Mouse (Mus musculus) natural killer cell, adult 2 months (primary cell): Measurements from ENCODE around the gene Ppp1r9b.
A peak's percentile ranks its signal among the peaks of the same experiment; 100 is the strongest.
"Not testable (repeated sequence)": the region's sequence is repeated elsewhere in the genome, so short reads cannot be mapped to it uniquely, and the experiment has no call there.

Experiments
- DNase-seq, 2 experiments: peaks; one replicate each; pipeline ENCODE4 v3.0.0; 2022; ENCODE audit warnings: low spot score in 2 of 2

Ppp1r9b gene

DNA sequence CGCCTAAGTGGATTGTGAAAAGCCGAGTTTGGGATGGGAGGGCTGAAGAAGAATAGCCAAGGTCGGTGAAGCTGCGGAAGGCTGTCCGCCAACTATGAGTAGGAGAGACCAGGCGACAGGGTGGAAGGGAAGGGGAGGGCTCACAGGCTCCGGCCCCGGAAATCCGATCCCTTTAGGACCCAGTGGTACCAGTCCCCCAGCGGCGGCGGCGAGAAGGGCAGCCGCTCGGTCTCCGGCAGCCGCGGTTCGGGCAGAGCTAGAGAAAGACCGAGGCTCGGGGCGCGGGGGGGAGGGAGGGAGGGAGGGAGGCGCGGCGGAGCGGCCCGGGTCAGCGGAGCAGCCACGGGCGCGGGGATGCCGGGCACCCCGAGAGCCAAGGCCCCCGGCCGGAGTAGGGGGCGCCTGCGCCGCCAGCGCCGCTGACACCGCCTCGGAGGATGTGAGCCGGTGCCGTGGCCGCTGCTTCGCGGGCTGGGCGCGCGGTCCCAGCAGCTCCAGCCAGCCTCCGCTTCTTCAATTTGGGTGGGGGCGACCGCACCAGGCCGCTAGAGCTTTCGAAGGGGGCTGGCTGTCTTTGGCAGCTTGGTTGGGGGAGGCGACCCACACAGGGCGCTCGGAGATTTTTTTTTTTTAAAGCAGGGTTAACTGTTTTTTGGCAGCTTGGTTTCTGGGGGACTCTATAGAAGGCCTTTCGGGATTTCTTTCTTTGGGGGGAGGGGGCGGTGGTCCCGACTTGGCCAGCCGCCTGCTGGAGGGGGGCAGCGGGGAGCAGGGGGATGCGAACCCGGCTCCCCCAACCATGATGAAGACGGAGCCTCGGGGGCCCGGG, at the start of gene Ppp1r9b:
Ppp1r9b (plus strand) TSS at position 287 of the 829 bp plus-strand sequence.
- DNase-seq: peak; percentile 82 to 88

DNA sequence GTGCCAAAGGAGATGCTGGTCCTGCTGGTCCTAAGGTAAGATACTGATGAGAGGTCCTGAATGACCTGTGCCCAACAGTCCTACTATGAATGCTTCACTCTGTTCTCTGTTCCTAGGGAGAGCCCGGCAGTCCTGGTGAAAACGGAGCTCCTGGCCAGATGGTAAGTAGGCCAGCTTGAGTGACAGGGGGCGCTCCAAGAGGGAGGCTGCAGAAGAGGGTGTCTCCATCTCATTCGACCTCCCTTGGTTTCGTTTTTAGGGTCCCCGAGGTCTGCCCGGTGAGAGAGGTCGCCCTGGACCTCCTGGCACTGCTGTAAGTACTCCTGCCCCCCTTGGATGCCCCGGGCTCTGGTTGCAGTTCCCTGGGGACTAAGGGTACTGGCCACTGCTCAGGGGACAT, 49.7 kb upstream of the Ppp1r9b start:
- no peak for DNase-seq

DNA sequence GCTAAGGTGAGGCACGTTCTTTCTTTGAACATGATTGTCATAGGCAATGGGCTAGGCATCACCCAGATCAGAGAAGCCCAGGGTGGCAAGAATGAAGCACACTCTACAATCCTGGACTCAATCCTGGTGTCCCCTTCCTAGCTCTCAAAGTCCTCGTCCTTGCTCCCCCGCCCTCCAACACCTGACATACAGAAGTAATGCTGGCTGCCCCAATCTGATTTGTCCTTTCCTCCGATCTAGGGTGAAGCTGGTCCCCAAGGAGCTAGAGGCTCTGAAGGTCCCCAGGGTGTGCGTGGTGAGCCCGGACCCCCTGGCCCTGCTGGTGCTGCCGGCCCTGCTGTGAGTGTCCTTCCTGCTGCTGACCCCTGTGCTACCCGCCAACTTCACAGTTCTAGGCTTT, 49.1 kb upstream of the Ppp1r9b start:
- no peak for DNase-seq

DNA sequence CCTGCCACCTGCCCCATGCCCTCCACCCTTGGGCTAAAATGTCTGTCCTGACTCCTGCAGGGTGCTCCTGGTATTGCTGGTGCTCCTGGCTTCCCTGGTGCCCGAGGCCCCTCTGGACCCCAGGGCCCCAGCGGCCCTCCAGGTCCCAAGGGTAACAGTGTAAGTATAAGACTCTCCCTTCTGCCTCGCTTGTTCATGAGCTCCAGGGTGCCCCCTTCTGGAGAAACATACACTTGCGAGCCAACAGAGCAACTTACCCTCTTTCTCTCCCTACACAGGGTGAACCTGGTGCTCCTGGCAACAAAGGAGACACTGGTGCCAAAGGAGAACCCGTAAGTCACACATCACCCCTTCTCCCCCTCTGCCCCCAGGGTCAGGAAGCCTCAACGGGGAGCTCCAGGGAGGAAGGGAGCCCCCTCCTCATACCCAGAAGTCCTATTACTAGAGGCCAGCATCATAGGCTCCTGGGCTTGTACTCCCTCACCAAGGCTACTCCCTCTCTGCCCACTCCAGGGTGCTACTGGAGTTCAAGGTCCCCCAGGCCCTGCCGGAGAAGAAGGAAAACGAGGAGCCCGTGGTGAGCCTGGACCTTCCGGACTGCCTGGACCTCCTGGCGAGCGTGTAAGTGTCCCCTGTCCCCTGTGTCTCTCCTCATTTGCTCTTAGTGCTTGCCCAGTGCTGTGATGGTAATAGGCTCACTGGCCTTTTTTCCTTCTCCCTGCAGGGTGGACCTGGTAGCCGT, 48.4 kb upstream of the Ppp1r9b start:
- peak; percentile 29 to 48 for DNase-seq

DNA sequence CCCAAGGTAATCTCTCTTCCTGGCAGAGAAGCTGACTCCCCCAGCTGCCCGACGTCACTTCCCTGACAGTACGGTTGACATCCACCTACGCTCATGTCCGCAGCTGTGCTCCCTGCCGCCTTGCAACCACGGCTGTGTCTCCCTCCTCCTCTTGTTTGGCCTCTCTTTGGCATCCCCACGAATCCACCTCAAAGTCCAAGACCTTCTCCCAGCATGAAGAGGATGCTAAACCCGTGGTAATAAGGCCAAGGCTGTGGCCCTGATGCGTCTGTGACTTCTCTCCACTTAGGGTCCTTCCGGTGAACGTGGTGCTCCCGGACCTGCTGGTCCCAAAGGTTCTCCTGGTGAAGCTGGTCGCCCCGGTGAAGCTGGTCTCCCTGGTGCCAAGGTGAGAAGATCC, 47.8 kb upstream of the Ppp1r9b start:
- DNase-seq: no peak

DNA sequence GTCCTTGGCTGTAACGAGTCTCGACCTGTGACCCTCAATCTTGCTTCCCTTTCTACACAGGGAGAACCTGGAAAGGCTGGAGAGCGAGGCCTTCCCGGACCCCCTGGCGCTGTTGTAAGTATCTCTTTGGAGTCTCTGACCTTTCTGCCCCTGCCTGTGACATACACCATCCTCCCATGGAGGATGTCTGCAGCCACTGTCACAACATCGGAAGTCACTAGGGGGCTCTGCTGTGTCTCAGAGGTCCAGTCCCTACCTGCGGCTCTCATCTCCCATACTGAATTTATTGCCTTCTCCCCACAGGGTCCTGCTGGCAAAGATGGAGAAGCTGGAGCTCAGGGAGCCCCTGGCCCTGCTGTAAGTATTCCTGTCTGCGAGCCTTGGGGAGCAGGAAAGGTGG, 46.5 kb upstream of the Ppp1r9b start:
- no peak for DNase-seq

DNA sequence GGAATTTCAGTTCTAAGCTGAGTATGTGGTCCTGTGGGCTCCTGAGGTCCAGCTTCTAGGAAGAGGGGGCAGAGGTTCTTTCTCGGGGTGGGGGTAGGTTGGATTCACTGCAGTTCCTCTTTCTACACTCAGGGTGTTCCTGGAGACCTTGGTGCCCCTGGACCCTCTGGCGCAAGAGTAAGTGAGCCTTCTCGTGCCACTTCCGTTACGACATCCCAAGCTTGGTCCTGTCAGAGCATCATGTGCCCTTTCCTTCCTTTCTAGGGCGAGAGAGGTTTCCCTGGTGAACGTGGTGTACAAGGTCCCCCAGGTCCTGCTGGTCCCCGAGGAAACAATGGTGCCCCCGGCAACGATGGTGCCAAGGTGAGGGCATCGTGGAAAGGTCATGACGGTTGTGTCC, 45.6 kb upstream of the Ppp1r9b start:
- DNase-seq: no peak

DNA sequence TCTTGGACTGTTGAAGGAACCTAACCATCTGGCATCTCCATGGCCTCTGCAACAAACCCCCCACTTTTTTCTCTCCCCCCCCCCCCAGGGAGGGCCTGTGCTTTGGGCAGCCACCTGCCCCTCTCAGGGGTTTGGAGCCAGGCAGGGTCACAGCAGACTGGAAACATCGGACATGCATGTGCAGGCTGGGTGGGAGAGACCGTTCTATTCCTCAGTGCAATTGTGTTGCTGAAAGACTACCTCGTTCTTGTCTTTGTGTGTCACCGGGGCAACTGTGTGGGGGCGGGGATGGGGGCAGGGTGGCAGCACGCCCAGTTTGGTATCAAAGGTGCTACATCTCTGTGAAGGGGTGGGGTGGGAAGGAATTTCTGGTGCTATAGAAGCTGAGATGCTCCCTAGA, 38.7 kb upstream of the Ppp1r9b start:
- no peak for DNase-seq

DNA sequence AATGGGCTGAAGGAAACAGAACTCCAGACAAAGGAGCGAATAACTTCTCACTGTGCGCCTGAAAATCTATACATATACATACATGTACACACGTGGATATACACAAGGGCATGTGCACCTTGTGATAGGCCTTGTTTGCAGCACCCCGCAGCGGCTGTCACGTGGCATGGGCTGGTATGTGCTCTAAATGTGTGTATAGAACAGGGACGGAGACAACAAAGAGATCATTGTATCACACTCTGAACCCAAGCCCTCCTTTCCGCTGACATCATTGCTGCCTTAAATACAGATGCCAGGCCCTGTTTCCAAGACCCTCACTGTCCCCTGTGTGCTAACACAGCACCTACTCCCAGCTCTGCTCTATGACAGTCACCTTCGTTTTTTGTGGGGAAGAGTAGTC, 35.7 kb upstream of the Ppp1r9b start:
- no peak for DNase-seq

DNA sequence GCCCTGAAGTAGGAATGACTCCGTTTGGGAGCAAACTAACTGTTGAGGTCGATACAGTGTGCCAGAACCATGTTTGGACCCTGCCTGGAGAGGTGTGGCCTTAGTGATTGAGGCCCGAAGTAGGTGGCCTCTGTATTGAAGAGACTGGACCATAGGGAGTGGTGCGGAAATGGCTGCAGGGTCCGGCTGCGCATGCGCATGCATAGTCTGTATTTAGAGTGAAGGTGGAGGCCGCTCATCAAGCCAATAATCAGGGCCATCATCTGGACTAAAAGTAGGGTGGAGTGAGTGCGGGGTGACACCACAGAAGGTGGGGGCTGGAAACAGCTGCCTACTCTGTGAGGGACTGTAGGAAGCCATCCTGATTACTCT, 33.2 kb upstream of the Ppp1r9b start:
- DNase-seq: no peak

DNA sequence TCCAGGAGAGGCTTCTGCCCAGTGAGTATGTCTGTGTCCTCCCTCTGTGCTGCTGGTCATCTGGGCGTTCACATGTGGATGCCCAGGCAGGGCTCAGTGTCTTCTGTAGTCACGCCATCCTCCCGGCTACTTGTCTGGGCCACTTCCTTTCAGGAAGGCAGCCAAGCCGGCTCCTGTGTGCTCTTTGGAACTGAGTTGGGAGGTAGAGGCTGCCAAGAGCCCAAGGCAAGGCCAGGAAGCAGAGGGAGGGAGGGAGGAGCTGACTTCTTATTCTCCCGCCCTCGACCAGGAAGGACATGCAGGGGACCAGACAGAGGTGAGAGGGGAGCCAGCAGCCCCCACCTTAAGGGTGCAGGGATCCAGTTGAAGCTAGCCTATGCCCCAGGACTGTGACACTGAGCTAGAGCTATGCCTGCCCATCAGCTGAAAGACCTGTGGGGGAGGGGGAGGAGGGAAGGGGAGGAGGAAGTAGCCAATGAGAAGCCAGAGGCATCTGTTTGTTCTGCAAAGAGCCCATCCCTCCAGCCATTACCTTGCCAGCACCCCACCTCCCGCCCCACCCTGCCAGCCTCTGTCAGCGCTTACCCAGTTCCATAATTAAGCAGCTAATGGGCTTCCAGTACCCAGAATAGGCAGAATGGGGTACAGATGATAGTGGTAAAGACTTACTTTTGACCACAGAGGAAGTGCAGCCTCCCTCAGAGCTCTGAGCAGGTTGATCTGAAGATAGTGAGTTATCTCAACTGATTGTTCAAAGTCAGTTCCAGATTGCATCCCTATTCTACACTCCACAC, 32.6 kb upstream of the Ppp1r9b start:
- DNase-seq: no peak

DNA sequence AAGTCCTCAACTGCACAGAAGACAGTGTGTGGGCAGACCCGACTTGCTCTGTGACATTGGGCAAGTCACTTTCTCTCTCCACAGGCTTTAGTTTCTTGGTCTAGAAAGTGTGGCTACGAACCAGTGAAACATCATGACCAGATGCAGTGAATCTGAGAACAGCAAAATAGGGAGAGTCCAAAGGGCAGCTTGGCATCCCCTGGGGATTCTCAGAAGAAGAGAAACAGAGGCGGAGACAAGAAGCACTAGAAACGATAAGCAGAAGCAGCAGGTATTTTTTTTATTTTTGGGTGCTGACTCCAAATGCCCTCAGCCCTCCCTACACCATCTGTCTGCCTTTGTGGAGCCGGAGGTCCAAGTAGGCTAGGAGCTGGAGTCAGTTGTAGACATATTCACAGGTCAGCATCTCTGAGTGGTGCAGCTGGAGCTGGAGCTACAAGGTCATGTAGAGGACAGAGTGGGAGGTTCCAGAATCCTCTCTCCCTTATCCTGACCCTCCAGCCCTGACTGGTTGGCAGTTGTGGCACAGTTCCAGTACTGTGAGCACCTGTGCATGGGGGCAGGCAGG, 28.2 kb upstream of the Ppp1r9b start:
- DNase-seq: no peak

DNA sequence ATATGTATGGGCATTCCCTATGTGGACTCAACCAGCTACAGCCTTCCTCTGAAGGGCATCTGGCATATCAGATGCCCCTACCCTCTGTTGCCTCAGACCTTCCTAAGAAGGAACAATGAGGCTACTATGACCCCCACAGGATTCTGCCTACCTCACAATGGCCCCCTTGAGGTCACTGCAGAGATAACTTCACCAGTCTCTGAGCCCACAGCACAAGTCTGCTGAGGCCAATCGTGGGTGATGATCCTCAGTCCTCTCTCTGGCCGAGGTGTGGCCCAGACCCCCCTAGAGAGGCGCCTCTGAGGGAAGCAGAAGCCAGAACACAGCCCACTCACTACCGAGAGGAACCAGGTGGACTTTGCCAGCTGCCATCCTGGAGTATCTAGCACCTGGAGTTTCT, 23.4 kb upstream of the Ppp1r9b start, which contains the start of gene Hils1:
Hils1 (plus strand) TSS at position 175 of the 400 bp plus-strand sequence.
- no peak for DNase-seq

DNA sequence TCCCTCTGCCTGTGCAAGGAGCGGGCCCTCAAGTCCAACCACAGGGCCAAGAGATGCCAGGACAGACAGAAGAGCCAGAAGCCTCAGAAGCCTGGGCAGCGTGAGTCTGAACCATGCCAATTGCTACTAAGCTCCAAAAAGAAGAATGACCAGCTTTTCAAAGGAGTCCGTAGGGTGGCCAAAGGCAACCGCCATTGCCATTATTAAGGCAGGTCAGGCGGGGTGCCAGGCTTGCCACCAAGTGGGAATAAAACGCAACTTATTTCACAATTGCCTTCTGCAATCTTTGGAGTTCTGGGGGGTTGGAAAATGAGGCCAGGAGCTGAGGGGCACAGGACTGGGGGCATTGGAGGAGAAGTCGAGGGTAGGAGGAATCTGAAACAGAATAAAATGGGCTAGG, 22.6 kb upstream of the Ppp1r9b start:
- no peak for DNase-seq

DNA sequence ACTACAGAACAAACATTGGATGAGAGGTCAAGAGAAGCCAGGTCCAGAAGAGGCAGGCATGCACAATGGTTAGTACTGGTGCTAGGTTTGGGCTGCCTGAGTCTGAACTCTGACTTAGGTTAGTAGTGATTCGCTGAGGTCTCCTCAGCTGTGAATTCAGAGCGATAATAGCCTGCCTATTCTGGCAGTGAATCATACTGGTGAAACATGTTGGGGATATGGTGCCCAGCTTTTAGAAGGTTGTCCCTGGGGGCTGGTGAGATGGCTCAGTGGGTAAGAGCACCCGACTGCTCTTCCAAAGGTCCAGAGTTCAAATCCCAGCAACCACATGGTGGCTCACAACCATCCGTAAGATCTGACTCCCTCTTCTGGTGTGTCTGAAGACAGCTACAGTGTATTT, 21.1 kb upstream of the Ppp1r9b start:
- DNase-seq: not testable (repeated sequence)

DNA sequence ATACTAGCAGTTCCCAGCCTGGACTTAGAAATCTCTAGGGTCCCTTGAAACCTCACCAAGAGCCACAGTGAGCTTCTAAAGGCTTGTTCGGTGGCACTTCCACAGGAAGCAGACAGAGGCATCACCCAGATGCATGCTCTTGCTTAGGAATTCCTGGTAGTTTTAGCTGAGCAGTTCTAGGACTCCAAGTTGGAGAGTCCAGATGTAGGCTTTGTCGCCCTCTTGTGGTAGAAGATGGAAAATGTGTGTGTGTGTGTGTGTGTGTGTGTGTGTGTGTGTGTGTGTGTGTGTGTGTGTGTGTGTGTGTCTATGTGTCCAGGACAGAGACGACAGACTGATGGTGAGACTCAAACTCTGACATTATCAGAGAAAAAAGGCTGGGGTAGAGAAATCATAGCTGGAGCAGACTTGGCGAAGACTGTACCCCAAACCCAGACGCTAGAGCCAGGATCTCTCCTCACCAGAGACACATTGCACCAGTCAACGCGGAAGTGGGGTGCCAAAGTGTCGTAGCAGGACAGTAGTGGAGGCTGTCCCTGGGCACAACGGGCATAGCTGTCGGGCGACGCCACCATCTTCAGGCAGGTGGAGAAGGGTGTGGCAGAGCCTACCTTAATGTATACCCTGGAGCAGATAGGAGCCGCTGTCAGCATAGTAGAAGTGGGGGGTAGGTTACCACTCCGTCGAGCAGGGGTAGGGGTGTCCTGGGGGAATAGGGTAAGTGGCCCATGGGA, 20.5 kb upstream of the Ppp1r9b start:
- DNase-seq: peak; percentile 54

DNA sequence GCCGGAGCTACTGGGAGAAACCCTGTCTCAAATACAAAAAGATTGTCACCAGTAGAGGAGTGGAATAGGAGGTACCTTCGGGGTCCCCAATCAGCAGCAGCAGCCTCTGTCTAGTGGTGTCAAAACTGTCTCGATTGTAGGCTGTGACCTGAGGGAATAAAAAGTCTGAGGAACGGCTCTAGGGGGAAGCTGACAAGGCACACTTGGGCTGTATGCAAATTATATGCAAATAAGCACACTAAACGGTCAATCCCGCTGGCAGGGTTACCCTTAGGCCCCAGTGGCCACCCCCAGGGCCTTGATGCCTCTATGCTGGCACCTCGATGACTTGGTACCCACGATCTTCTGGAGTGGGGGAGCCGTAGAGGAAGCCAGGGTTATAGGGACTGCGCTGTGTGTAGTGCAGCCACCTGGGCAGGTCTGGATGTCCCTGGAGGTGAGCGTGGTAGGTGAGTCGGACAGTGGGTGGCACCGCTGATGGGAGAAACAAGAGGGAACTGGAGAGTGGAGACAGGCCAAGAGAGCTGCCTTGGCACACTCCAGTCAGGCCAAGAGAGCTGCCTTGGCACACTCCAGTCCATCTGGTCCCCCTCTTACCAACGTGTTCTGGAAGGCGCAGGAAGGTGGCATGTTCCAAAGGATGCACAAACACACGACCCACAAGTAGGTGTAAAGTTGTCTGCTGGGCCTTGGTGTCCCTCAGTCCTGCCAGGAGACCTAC, 18.8 kb upstream of the Ppp1r9b start:
- no peak for DNase-seq

DNA sequence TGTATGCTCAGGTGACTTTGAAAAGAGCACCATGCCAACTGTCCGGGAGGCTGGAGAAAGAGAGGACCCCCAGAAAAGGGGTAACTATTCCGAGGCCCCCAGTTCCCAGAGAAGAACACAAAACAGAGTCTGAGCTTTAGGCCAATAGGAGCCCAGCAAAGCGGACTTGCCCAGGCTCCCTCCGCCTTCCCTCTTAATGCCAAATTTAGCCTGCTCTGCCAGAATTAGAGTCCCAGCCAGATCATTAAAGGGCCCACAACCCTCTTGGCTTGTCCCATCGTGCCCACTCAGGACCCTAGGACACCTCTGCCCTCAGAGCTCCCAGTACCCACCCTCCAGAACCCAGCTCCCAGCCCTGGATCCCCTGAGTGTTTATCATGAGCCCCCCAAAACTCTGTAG, 17.9 kb upstream of the Ppp1r9b start:
- no peak for DNase-seq

DNA sequence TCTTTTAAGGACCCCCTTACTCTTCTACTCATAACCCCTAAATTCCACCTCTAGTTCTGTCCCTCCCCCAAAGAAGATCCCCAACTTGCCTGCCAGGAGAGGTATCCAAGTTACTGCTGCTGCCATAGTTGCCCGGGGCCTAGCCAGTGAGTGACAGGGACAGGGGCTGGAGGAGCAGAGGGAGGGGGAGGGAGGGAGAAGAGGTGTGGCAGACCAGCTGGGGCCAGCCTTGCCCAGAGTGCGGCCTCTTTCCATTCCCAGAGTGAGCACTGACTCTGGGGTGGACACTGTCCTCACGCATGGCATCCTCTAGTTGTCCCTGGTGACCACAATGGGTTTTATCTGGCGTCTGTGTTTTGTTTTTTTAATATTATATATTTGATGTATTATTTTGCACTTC, 17.5 kb upstream of the Ppp1r9b start:
- DNase-seq: no peak

DNA sequence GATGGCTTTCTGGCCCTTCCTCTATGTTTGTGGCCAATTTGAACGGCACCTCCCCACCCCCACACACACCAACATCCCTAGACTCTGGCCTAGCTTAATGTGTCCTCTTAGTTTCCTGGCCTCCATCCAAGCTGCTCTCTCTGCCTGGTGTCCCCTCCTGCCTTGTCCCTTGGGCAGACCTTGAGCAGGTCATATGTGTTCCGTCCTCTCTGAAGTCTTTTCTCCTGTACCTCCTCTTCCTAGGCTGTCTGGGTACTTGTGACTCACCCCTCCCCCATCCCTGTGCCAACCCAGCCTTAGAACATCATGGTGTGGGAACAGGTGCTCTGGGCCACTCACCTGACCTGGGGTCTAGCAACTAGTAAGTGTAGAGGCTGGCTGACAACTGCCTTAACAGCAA, 15.9 kb upstream of the Ppp1r9b start:
- DNase-seq: no peak

DNA sequence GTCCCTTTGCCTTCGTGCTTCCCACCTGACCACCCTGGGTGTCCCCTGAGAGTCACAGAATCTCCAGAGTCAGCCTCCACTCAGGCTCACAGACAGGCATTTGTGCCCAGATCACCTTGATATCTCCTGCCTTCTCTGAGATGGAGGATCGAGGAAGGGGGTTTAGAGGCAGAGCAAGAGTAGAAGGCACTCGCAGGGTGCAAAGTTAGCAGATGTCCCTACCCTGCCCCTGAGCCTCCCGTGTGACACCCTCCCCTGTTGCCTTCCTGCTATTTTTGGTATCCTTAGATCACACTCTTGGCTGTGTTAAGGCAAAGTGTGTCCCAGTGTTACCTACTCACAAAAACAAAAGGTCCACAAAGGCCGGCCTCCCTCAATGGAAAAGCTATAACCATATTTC, 14.6 kb upstream of the Ppp1r9b start, which contains the start of gene Sgca:
Sgca (minus strand) TSS at position 129 of the 400 bp plus-strand sequence.
- no peak for DNase-seq
